Mouse (Mus musculus): ENCODE data around the gene Rbfox3.
A peak's percentile ranks its signal among the peaks of the same experiment; 100 is the strongest.

Rbfox3 gene

GRCm38 (mm10) chr11:118767411-118767810 is 144.0 kb downstream of the Rbfox3 start:
- DNase-seq (ENCODE audit: inconsistent age in 2 of 2, low spot score in 1 of 2), result no peak

GRCm38 (mm10) chr11:118760296-118760988 is 151.0 kb downstream of the Rbfox3 start:
- no peak for DNase-seq (ENCODE audit: inconsistent age in 2 of 2, low spot score in 1 of 2)

- no peak for DNase-seq (ENCODE audit: inconsistent age in 2 of 2, low spot score in 1 of 2)
Measured at GRCm38 (mm10) chr11:118759228-118759627, 152.2 kb downstream of the Rbfox3 start.

- no peak for DNase-seq (ENCODE audit: inconsistent age in 2 of 2, low spot score in 1 of 2)
Measured at GRCm38 (mm10) chr11:118758277-118758990, 153.0 kb downstream of the Rbfox3 start.

GRCm38 (mm10) chr11:118757488-118757887 is 153.9 kb downstream of the Rbfox3 start:
- no peak for DNase-seq (ENCODE audit: inconsistent age in 2 of 2, low spot score in 1 of 2)

GRCm38 (mm10) chr11:118755003-118755402 is 156.4 kb downstream of the Rbfox3 start:
- no peak for DNase-seq (ENCODE audit: inconsistent age in 2 of 2, low spot score in 1 of 2)

GRCm38 (mm10) chr11:118754535-118754934 is 156.9 kb downstream of the Rbfox3 start:
- no peak for DNase-seq (ENCODE audit: inconsistent age in 2 of 2, low spot score in 1 of 2)

GRCm38 (mm10) chr11:118751879-118752616 is 159.3 kb downstream of the Rbfox3 start:
- DNase-seq (ENCODE audit: inconsistent age in 2 of 2, low spot score in 1 of 2), result no peak

- no peak for DNase-seq (ENCODE audit: inconsistent age in 2 of 2, low spot score in 1 of 2)
Measured at GRCm38 (mm10) chr11:118750745-118751330, 160.6 kb downstream of the Rbfox3 start.

- DNase-seq (ENCODE audit: inconsistent age in 2 of 2, low spot score in 1 of 2), result no peak
Measured at GRCm38 (mm10) chr11:118749541-118749940, 161.9 kb downstream of the Rbfox3 start.

GRCm38 (mm10) chr11:118748622-118749021 is 162.8 kb downstream of the Rbfox3 start:
- DNase-seq (ENCODE audit: inconsistent age in 2 of 2, low spot score in 1 of 2), result no peak

GRCm38 (mm10) chr11:118745279-118745678 is 166.1 kb downstream of the Rbfox3 start:
- DNase-seq (ENCODE audit: inconsistent age in 2 of 2, low spot score in 1 of 2), result no peak

GRCm38 (mm10) chr11:118744782-118745181 is 166.6 kb downstream of the Rbfox3 start:
- DNase-seq (ENCODE audit: inconsistent age in 2 of 2, low spot score in 1 of 2), result peak; percentile 61 to 84

GRCm38 (mm10) chr11:118742762-118743161 is 168.6 kb downstream of the Rbfox3 start:
- peak; percentile 33 to 72 for DNase-seq (ENCODE audit: inconsistent age in 2 of 2, low spot score in 1 of 2)

GRCm38 (mm10) chr11:118741262-118741661 is 170.1 kb downstream of the Rbfox3 start:
- no peak for DNase-seq (ENCODE audit: inconsistent age in 2 of 2, low spot score in 1 of 2)

GRCm38 (mm10) chr11:118740001-118740400 is 171.4 kb downstream of the Rbfox3 start:
- peak; percentile 80 to 95 for DNase-seq (ENCODE audit: inconsistent age in 2 of 2, low spot score in 1 of 2)

GRCm38 (mm10) chr11:118738855-118739832 is 172.3 kb downstream of the Rbfox3 start:
- peak; percentile 73 to 94 for DNase-seq (ENCODE audit: inconsistent age in 2 of 2, low spot score in 1 of 2)

GRCm38 (mm10) chr11:118738323-118738722 is 173.1 kb downstream of the Rbfox3 start:
- DNase-seq (ENCODE audit: inconsistent age in 2 of 2, low spot score in 1 of 2), result peak in 1 of 2 experiments; percentile 33

GRCm38 (mm10) chr11:118737821-118738220 is 173.6 kb downstream of the Rbfox3 start:
- DNase-seq (ENCODE audit: inconsistent age in 2 of 2, low spot score in 1 of 2), result no peak

GRCm38 (mm10) chr11:118736993-118737392 is 174.4 kb downstream of the Rbfox3 start:
- no peak for DNase-seq (ENCODE audit: inconsistent age in 2 of 2, low spot score in 1 of 2)

Data from adrenal gland, adult (tissue).